ENCODE assay signal across 8 mouse cellular contexts in genomic region chr17:63011893-63012570, GRCm38 (mm10).
DNase-seq lines count a peak whose midpoint lies in the region; TF ChIP-seq lines count a peak whose summit lies in the region.

No protein-coding gene starts in this region.

- no peaks in the 10 kb centered on the region for H3K4me1 ChIP-seq in lung, adult 2 months (ENCODE audit: control insufficient read depth, insufficient read depth, low read length)
- H3K4me1 ChIP-seq in kidney, adult 2 months (ENCODE audit: control insufficient read depth, insufficient read depth, low read length): no peaks in the 10 kb centered on the region
- H3K4me1 ChIP-seq in forebrain, embryonic 10.5 days: peaks cover 26% of the 10 kb centered on the region

- TF ChIP-seq CTCF in lung, adult 2 months (IDR thresholded peaks at IDR 0.05; ENCODE audit: insufficient read depth, low read length): no peak
- no peak for TF ChIP-seq CTCF in kidney, adult 2 months (conservative IDR thresholded peaks at IDR 0.05; ENCODE audit: insufficient read depth, insufficient read length, low read depth, low read length)

- H3K4me3 ChIP-seq in lung, adult 2 months (replicated peaks; ENCODE audit: extremely low read depth, low read depth, low read length): no peak overlapping the region
- no peak overlapping the region for H3K4me3 ChIP-seq in kidney, adult 2 months (ENCODE audit: insufficient read depth, low read depth, low read length)
- no peak overlapping the region for H3K4me3 ChIP-seq in forebrain, embryonic 10.5 days

- intact Hi-C loops in left cerebral cortex, postnatal 10 days (cut with DNase I): no loop called here

- DNase-seq in lung, adult 18-20 months: peak; percentile 14 to 19
- no peak for DNase-seq in lung, adult 2 months
- DNase-seq in gastrocnemius, postnatal 25 days: peak; percentile 37
- peak; percentile 5 for DNase-seq in kidney, adult 2 months
- DNase-seq in left cerebral cortex, postnatal 10 days (ENCODE audit: extremely low spot score in 1 of 2, low spot score in 2 of 2): peak; percentile 71 to 74
- peak; percentile 82 for DNase-seq in right cerebral cortex, postnatal 25 days
- DNase-seq in ovary, postnatal 14 days (ENCODE audit: low spot score): no peak
- DNase-seq in forebrain, embryonic 10.5 days (ENCODE audit: extremely low spot score, low spot score): no peak

- H3K27ac ChIP-seq in kidney, adult 2 months (ENCODE audit: insufficient read depth, low read depth, low read length): no peak overlapping the region
- no peak overlapping the region for H3K27ac ChIP-seq in forebrain, embryonic 10.5 days

- no peaks in the 10 kb centered on the region for H3K36me3 ChIP-seq in kidney, adult 2 months (ENCODE audit: control insufficient read depth, insufficient read depth, low read length)
- no peaks in the 10 kb centered on the region for H3K36me3 ChIP-seq in forebrain, embryonic 10.5 days (replicated peaks)

- H3K9me3 ChIP-seq in forebrain, embryonic 10.5 days: no peaks in the 10 kb centered on the region

- no peak for TF ChIP-seq POLR2A in lung, adult 2 months (IDR thresholded peaks at IDR 0.05; ENCODE audit: borderline replicate concordance, extremely low read depth, low read depth, low read length)
- TF ChIP-seq POLR2A in kidney, adult 2 months (IDR thresholded peaks at IDR 0.05; ENCODE audit: low read depth, low read length): no peak

- H3K27me3 ChIP-seq in kidney, adult 2 months (replicated peaks; ENCODE audit: control insufficient read depth, insufficient read depth, low read length): no peaks in the 10 kb centered on the region; the same call in 1 of the 2 replicates
- no peaks in the 10 kb centered on the region for H3K27me3 ChIP-seq in forebrain, embryonic 10.5 days (ENCODE audit: poor library complexity, severe bottlenecking)

- WGBS in lung, adult 2 months: 52% methylated on average over 13 of the region's 13 CpGs
- WGBS in kidney, adult 2 months: 70% methylated on average over 13 of the region's 13 CpGs
- 91% methylated on average over 13 of the region's 13 CpGs for WGBS in forebrain, embryonic 10.5 days

Comparison
In these comparisons a context has a peak if more than half of its experiments do, and no peak if none do; other contexts are left out.
1. DNase-seq: peak in lung, adult 18-20 months (2 of 2), gastrocnemius, postnatal 25 days (single experiment), kidney, adult 2 months (single experiment), left cerebral cortex, postnatal 10 days (2 of 2) and right cerebral cortex, postnatal 25 days (single experiment); none in lung, adult 2 months (single experiment), ovary, postnatal 14 days (single experiment) and forebrain, embryonic 10.5 days (single experiment).